Mouse (Mus musculus) gonadal fat pad, adult 2 months (tissue): ENCODE measurements around the gene Sucla2. TPM values are rescaled to one million over a fixed set of nuclear protein-coding genes. Genes with fewer than 3 reads are reported as not detected.
"Not testable (repeated sequence)": the region's sequence is repeated elsewhere in the genome, so short reads cannot be mapped to it uniquely, and the experiment has no call there.

ENCODE experiments used
- DNase-seq: peaks from one replicate; pipeline ENCODE4 v3.0.0-alpha.2; 2012; ENCODE audit warnings: low read depth
- polyA plus RNA-seq: library from polyadenylated mRNA; depleted of rRNA; stranded (reverse); fragments of >200 nt; gene quantifications from 2 replicates; pipeline ENCODE4 v1.2.3, GENCODE M21; 2012

Sucla2 gene
- polyA plus RNA-seq, 1 experiment, result 24.1 TPM

DNA sequence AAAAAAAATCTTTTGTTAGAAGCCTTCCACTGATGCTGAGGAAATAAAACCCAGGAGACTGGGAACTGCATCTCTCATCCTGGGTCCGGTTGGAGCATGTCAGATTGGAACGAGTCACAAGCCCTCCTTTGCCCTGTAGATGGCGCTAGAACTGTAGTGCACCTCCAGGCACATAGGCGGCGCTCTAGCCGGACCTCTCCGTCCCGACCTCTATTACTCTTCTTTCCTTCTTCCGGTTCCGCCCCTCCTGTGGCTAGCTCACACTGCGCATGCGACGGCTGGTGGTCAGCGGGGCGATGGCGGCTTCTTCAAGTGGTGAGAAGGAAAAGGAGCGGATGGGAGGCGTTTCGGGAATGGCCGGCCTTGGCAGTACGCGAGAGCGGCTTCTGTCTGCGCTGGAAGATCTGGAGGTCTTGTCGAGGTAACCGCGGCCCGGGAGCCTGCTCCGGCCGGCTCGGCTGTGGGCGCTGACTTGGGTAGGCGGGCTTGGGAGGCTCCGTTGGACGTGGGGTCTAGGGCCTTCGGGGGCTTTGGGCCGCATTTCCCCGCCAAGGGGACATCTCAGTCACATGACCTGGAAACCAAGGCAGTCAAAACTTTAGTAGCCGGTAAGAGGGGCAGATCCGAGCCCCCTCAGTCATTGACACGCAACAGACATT lies 15.2 kb upstream of the Sucla2 start, which contains the start of gene Med4:
Gene Med4, plus strand, starts transcription at position 261 of the 659 bp plus-strand sequence.
- DNase-seq, result no peak

- DNase-seq, result no peak
These were observed 983 bp upstream of the Sucla2 start for GRCm38 (mm10) chr14:73524136-73524535.

DNA sequence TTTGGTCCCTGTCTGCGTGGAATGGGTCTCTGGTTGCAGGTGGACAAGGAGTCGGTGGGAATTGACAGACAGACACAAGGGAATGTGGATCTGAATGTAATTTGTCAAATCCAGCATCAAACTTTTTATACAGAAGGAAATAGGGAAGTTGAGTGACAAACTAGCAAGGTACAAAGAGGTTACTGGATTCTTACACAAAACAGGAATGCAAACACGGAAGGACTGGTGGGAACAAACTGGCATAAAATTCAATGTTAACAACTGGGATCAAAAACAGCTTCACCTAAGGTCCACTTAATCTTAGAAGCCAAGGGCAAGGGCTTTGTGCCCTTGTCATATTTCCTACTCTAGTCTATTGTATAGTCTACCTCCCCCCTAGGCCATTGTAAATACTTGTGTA lies 3.5 kb downstream of the Sucla2 start:
- DNase-seq, result not testable (repeated sequence)

GRCm38 (mm10) chr14:73533755-73534465 lies 8.8 kb downstream of the Sucla2 start:
- DNase-seq, result no peak

- no peak for DNase-seq
These were observed 10.5 kb downstream of the Sucla2 start for GRCm38 (mm10) chr14:73535641-73536040.

- DNase-seq, result no peak
These were observed 18.7 kb downstream of the Sucla2 start for GRCm38 (mm10) chr14:73543781-73544180.

- DNase-seq, result no peak
These were observed 21.9 kb downstream of the Sucla2 start for GRCm38 (mm10) chr14:73547034-73547433.

GRCm38 (mm10) chr14:73548051-73548450 lies 22.9 kb downstream of the Sucla2 start, which contains the start of gene Nudt15:
Gene Nudt15, minus strand, starts transcription at chr14:73548242.
- DNase-seq, result no peak

DNA sequence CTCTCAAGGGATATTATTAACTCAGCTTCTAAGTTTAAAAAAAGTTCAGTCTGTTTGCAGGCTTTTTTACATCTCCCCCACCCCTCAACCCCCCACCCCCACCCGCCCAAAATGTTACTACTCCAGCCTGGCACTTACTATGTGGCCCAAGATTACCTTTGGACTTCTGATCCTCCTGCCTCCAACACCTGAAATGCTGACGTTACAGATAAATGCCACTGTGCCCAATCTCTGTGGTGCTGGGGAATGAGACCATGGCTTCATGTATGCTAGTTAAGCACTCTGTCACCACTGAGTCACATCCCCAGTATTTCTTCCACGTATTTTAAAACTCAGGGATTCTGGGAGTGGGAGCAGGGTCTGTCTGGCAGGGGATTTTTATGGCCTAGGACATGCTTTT lies 25.2 kb downstream of the Sucla2 start:
- DNase-seq, result no peak

DNA sequence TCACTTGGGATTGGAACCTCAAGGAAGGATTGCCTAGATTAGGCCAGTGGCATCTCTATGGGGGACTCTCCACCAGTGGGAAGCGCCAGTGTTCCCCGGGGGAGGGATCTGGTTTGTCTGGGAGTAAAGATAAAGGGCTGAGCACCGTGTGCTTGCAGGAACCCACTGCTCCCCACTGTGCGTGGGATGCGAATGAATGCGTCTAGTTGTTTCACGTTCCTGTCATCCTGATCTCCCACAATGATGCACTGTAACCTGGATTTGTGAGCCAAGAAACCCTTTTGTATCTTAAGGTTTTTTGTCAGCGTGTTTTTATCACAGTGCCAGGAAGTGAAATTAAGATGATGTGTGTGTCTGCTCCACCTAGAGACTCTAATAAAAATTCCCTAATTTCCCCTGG lies 25.6 kb downstream of the Sucla2 start:
- DNase-seq, result no peak

DNA sequence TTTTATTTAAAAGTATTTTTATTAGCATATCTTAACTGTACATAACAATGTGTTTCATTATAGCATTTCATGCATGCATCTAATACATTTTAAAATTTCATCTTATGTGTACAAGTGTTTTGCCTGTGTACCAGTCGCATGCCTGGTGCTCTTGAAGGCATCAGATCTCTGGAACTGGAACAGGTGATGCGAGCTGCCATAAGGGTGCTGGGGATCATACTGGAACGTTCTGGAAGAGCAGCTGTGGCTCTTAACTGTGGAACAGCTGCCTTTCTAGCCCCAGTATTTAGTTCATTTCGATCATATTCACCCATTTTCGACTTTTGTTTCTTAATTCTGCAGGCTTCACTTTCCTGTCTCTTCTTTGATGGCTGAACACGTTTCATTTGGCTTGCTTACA lies 26.0 kb downstream of the Sucla2 start:
- no peak for DNase-seq

- peak; percentile 24 for DNase-seq
These were observed 27.4 kb downstream of the Sucla2 start for GRCm38 (mm10) chr14:73552341-73553121.

DNA sequence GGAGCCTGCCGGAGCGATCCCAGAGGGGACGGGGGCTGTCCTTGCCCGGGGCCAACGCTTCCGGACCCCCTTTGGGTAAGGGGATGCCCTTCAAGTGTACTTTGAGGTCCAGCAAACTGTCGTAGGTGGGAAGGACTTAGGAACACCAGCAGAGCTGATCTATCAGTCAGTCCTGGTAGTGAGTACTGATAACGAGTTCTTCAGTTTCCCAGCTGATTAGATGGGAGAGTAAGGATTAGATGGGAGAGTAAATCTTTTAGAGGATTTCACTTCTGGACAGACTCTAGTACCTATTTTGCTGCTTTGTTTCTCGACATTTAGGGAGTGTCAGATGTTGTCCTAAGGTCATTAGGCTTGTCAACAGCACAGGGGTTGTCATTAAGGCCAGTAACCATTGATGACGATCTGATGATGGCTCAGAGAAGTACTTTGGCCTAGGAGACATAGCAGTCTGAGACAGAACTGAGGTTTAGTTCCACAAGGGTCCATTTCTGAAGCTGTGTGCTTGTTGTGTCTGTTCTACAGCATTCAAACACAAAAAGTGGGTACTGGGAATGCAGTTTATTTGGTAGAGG lies 28.1 kb downstream of the Sucla2 start:
- DNase-seq, result no peak

DNA sequence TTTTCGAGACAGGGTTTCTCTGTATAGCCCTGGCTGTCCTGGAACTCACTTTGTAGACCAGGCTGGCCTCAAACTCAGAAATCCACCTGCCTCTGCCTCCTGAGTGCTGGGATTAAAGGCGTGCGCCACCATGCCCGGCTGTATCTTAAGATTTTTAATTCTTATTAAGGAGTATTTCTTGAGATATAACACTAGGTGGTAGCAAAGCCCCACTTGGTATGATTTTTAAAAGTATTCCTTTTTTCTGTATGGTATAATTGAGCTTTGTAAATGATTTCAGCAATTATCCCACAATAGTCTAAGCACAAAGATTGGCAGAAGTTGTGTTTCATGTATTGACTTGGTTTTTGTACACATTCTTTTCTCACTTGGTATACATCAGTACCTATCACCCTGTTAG lies 44.7 kb downstream of the Sucla2 start:
- not testable (repeated sequence) for DNase-seq

DNA sequence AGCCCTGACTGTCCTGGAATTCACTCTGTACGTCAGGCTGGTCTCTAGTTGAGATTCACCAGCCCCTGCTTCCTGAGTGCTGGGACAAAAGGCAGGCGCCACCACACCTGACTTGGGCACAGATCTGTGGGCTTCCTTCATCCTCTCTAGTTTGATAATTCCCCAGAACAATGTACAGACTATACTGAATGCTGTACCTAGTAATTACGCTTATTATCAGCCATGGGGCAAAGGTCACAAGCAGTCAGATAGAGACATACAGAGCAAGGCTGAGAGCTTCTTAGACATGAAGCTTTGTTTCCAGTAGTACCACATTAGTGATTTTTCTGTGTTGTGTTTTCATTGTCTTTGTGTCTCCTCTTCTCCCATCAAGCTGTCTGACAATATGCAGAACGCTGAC lies 46.0 kb downstream of the Sucla2 start:
- DNase-seq, result no peak

DNA sequence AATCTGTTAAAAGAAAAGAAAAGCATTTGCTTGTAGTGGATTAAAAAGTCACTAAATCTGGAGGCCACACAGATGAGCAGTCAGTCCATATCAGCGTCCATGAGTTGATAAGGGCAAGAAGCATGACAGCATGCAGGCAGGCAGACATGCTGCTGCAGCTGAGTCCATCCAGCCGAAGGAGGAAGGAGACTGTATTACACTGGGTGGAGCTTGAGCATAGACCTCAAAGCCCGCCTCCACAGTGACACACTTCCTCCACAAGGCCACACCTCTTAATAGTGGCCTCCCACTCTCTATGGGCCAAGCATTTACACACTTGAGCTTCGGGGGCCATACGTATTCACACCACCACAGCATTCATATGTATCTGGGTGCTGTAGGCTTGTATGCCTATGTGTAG lies 48.9 kb downstream of the Sucla2 start:
- DNase-seq, result no peak

- DNase-seq, result no peak
These were observed 51.2 kb downstream of the Sucla2 start for GRCm38 (mm10) chr14:73576336-73576735.

- DNase-seq, result no peak
These were observed 63.0 kb downstream of the Sucla2 start for GRCm38 (mm10) chr14:73588080-73588479.

GRCm38 (mm10) chr14:73592166-73592565 lies 67.0 kb downstream of the Sucla2 start:
- no peak for DNase-seq

GRCm38 (mm10) chr14:73599720-73600119 lies 74.6 kb downstream of the Sucla2 start:
- no peak for DNase-seq

DNA sequence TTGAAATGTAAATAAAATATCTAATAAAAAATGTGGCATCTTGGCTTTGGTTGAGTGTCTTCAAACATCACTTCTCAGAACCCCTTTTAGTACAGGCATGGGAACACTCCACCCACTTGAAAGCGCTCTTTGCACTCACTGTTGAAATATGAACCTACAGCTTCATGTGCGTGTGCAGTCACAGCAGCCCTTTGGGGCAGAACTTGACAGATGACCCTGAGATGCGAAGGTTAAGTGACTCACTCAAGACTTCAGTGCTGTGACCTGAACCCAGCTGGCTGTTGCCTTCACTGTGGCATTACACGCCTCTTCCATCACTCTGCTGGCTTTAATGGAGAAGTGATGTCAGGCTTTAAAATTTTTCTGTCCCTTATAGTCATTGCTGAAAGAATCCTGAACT lies 82.6 kb downstream of the Sucla2 start:
- DNase-seq, result no peak
